Mouse (Mus musculus) common myeloid progenitor, adult 5-6 weeks (primary cell): ENCODE measurements around the gene Pml. TPM values are rescaled to one million over a fixed set of nuclear protein-coding genes. Genes with fewer than 3 reads are reported as not detected.

ENCODE experiments used
- ATAC-seq: replicated peaks from 2 replicates; pipeline ENCODE4 v1.8.0; 2016; ENCODE audit warnings: low read depth, mild to moderate bottlenecking, moderate TSS enrichment, inconsistent platforms; ENCODE audit not compliant: poor library complexity, severe bottlenecking
- total RNA-seq: library from RNA; stranded (forward); fragments of 200-1000, 187-1606 nt; gene quantifications from 2 replicates; pipeline ENCODE4 v1.2.3, GENCODE M21; 2017

The Pml gene
- total RNA-seq, result 25.7 and 33.8 TPM in 2 replicates

- ATAC-seq, result peak; percentile 38; the same call in 1 of the 2 replicates
Observed at GRCm38 (mm10) chr9:58249592-58250192, at the start of gene Pml. Pml (minus strand) TSS chr9:58249786.

- no peak for ATAC-seq
Observed at GRCm38 (mm10) chr9:58297961-58298477, 48.4 kb upstream of the Pml start.

GRCm38 (mm10) chr9:58297065-58297464 lies 47.5 kb upstream of the Pml start:
- ATAC-seq, result no peak

GRCm38 (mm10) chr9:58295766-58296361 lies 46.3 kb upstream of the Pml start:
- ATAC-seq, result no peak

- ATAC-seq, result no peak
Observed at GRCm38 (mm10) chr9:58295345-58295744, 45.8 kb upstream of the Pml start.

GRCm38 (mm10) chr9:58294527-58294926 lies 44.9 kb upstream of the Pml start:
- ATAC-seq, result no peak

- no peak for ATAC-seq
Observed at GRCm38 (mm10) chr9:58289901-58290300, 40.3 kb upstream of the Pml start.

GRCm38 (mm10) chr9:58289090-58289489 lies 39.5 kb upstream of the Pml start:
- ATAC-seq, result no peak

GRCm38 (mm10) chr9:58283431-58283830 lies 33.8 kb upstream of the Pml start:
- ATAC-seq, result no peak

GRCm38 (mm10) chr9:58281597-58281996 lies 32.0 kb upstream of the Pml start:
- peak; percentile 53 for ATAC-seq

- peak; percentile 70 for ATAC-seq
Observed at GRCm38 (mm10) chr9:58280259-58281109, 30.9 kb upstream of the Pml start.

GRCm38 (mm10) chr9:58279780-58280179 lies 30.2 kb upstream of the Pml start:
- ATAC-seq, result no peak

GRCm38 (mm10) chr9:58278821-58279723 lies 29.5 kb upstream of the Pml start:
- ATAC-seq, result no peak

- no peak for ATAC-seq
Observed at GRCm38 (mm10) chr9:58278313-58278712, 28.7 kb upstream of the Pml start.

- ATAC-seq, result no peak
Observed at GRCm38 (mm10) chr9:58276346-58276745, 26.8 kb upstream of the Pml start.

GRCm38 (mm10) chr9:58275797-58276196 lies 26.2 kb upstream of the Pml start:
- peak; percentile 45 for ATAC-seq

- peak; percentile 95 for ATAC-seq
Observed at GRCm38 (mm10) chr9:58275115-58275774, 25.7 kb upstream of the Pml start.

GRCm38 (mm10) chr9:58274626-58275025 lies 25.0 kb upstream of the Pml start:
- no peak for ATAC-seq

- no peak for ATAC-seq
Observed at GRCm38 (mm10) chr9:58274101-58274604, 24.6 kb upstream of the Pml start.
